Mouse (Mus musculus): ENCODE data around the gene Cops4. TPM values are rescaled to one million over a fixed set of nuclear protein-coding genes. Genes with fewer than 3 reads are reported as not detected.

Cops4 gene
- polyA plus RNA-seq, 1 experiment, result 69.9 TPM

DNA sequence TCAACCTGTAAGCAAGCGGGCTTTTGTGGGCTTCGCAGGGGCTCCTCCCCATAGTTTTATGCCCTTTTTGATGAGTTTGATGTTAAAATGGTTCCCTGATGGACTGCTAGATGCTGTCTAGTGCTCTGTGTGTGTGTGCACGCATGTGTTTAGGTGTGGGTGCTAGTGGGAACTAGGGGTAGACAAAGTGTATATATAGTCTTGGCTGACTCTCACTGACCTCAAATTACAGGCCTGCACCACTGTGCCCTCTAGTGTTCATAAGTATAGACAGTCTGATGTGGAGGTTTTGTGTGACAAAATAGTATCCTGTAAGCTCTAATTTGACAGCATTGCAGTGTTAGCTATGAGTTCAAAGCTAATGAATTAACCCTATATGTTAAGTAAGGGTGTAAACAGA, 18.5 kb downstream of the Cops4 start:
- DNase-seq (ENCODE audit: low spot score), result no peak

- DNase-seq (ENCODE audit: low spot score), result no peak
Observed at GRCm38 (mm10) chr5:100546294-100547080, 28.4 kb downstream of the Cops4 start.

DNA sequence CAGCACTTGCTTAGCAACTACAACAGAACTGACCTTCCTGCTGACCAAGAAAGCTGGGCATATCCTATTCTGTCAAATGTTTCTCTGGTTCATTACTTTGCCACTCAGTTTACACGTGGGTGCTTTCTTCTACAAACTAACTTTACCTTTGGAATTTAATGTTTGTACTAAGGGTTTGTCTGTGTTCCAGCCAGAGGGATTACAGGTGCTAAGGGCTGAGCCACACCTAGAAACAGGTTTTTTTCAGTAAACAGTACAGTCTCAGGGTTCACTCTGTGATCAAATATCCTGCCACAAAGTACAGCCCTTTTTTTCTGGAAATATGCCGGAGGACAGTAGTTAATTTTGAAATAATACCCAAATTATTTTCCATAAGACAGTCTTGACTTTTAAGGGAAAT, 30.1 kb downstream of the Cops4 start:
- no peak for DNase-seq (ENCODE audit: low spot score)

GRCm38 (mm10) chr5:100549311-100549710, 31.2 kb downstream of the Cops4 start:
- no peak for DNase-seq (ENCODE audit: low spot score)

GRCm38 (mm10) chr5:100550151-100550550, 32.0 kb downstream of the Cops4 start:
- no peak for DNase-seq (ENCODE audit: low spot score)

- no peak for DNase-seq (ENCODE audit: low spot score)
Observed at GRCm38 (mm10) chr5:100551952-100552351, 33.8 kb downstream of the Cops4 start.

DNA sequence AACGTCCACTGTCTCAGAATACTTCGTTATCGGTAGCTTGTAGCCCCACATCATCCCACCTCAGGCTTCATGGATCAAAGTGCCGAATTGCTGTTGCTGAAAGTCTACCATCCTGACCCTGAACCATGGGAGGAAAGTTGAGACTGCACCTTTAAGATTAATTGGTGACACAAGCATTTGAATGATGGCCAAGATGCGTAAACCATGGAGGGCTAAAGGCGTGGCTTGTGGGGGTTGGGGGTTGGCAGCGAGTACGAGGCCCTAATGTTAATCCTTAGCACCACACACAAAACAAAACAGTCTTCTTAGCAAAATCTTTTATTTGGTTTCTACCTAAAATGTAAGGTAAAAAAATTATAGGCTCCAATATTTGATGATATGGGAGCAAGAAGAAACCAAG, 35.3 kb downstream of the Cops4 start:
- no peak for DNase-seq (ENCODE audit: low spot score)

DNA sequence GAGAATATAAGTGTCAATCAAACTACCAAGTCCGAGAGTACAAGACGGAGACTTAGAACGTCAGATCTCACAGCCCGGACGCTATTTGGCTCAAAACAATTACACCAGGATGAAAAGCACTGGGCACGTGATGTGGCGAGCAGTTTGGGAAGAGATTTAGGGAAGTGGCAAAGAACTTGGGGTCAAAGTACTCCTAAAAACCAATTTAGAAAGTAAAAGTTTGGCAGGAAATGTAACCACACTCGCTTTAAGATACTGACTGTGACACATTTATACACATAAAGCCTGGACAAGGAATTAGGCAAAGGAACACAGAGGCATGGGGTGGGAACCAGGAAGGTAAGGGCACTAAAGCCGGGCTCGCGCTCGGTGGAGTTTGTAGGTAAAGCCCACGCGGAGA, 38.9 kb downstream of the Cops4 start:
- no peak for DNase-seq (ENCODE audit: low spot score)

DNA sequence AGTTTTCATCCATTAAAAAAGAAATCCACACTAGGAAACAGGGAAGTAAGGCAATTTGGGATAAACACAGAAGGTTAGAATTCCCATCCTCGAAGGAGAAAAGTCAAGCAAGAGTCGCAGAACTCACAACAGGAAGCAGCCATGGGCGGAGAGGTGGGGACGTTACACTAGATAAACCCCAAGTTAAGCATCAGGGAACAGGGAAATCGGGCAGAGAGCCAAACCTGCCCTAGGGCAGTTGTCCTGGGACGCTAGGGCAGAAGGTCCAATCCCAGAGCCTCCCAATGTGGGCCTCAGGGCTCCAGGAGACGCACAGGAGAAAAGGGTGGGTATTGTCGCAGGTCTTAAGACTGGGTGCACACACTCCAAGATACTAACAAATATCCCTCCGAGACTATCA, 39.4 kb downstream of the Cops4 start:
- no peak for DNase-seq (ENCODE audit: low spot score)

- no peak for DNase-seq (ENCODE audit: low spot score)
Observed at GRCm38 (mm10) chr5:100558783-100559182, 40.7 kb downstream of the Cops4 start.

DNA sequence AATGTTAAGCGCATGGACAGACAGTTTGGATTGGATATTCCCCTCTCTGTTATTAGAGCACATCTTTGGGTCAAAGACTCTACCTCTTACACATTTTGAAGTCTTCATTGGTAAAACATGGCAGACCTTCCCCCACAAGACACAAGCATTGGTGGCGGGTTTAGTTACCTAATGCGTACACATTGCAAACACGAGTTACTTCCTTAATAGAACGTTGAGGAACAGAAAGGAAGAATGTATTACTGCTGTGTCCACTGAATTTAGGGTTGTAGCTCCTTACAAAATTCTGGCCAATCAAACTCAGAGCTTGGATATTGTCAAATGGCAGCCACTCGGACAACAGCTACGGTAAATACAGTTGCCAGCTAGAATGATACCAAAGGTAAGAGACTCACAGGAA, 41.2 kb downstream of the Cops4 start:
- no peak for DNase-seq (ENCODE audit: low spot score)

DNA sequence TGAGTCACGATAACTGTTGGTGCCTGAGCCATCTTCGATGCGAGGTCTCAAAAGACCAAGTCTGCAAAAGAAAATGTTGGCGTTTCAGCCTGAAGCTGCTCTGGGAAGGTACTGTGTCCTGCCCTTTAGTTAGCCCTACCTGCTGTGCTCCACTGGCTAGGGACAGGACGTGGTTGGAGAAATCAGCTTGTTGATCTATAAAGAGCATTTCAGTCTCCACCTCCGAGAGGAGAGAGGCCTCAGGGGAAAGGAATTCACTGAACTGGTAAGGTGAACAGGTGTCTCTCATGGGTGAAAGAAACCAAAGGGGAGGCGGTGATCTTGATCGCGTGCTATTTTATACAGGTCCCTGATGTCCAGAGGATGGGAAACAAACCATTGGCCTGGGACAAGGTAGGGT, 44.6 kb downstream of the Cops4 start:
- DNase-seq (ENCODE audit: low spot score), result no peak

GRCm38 (mm10) chr5:100566798-100567197, 48.7 kb downstream of the Cops4 start:
- no peak for DNase-seq (ENCODE audit: low spot score)

GRCm38 (mm10) chr5:100567258-100568032, 49.3 kb downstream of the Cops4 start:
- no peak for DNase-seq (ENCODE audit: low spot score)

DNA sequence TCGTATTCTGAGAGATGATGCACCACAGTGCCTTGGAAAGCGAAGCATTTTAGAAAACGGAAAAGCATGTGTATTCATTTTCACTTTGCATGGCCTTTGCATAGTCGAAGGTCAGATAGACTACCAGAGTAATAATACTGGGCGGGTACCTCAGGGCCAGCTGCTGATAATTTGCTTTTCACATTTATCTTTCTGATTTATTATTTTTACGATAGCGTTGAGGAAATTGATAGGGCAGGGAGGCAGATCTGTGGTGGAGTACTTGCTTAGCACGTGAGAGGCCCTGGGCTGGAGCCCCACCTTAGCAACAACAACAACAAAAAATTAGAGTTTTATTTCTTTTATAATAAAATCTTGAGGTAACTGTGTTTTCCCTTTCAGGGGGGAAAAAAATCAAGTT, 50.1 kb downstream of the Cops4 start:
- no peak for DNase-seq (ENCODE audit: low spot score)

GRCm38 (mm10) chr5:100568802-100569201, 50.7 kb downstream of the Cops4 start:
- DNase-seq (ENCODE audit: low spot score), result no peak

GRCm38 (mm10) chr5:100569250-100569934, 51.3 kb downstream of the Cops4 start:
- DNase-seq (ENCODE audit: low spot score), result no peak

GRCm38 (mm10) chr5:100569997-100570595, 52.0 kb downstream of the Cops4 start:
- DNase-seq (ENCODE audit: low spot score), result no peak

DNA sequence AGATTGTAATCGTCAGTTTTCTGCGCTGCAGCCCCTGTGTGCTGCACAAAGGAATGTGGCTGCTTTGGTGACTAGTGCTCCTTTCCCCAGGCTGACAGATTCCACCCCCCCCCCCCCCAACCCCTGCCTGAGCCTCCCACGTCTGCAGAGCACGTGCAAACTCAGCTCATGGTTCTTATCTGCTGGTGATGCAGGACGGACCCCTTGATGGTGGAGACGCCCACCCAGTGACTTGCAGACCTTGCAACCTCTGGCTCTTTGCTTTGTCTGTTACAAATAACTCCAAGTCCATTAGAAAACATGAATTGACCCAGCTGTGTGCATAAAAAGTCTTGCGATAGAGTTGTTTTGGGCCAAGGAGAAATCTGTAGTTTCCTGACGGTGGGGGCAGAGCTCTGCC, 52.6 kb downstream of the Cops4 start:
- no peak for DNase-seq (ENCODE audit: low spot score)

DNA sequence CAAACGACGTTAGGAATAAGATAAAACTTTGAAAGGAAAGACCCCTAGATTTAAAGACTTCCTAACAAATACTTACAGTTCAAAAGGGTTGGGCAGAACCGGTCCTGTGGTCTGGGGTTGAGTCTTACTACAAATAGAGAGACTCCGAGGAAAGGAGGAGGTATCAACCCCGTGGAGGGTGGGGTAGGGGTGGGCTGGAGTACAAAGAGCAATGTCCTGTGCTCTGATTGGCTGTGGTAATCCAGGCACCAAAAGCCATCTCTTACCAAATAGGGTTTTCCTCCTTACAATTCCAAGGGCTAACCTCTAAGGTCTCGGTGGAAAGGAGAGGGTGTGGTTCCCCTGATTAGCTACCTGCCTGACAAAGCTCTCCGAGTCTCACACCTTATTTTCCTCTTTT, 54.0 kb downstream of the Cops4 start, which contains the start of gene Plac8:
Gene Plac8 (minus strand): TSS at position 177 of the 400 bp plus-strand sequence.
- DNase-seq (ENCODE audit: low spot score), result no peak

- DNase-seq (ENCODE audit: low spot score), result no peak
Observed at GRCm38 (mm10) chr5:100573256-100573655, 55.1 kb downstream of the Cops4 start.

DNA sequence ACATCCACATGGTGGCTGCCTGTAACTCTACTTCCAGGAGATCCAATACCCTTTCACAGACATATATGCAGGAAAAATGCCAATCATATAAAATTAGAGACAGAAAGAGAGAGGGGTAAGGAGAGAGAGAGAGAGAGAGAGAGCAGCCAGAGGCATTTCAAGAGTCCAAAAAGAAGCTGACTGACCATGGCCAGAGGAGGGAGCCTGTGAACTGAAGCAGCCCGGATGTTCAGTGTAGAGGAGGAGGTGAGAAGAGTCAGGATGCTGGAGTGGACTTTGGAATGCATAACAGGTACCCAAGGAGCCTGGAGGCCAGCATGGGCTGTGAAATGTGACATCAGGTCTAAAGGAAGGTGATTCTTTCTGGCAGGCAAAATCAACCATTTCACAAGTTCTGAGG, 56.7 kb downstream of the Cops4 start:
- no peak for DNase-seq (ENCODE audit: low spot score)
